Mouse (Mus musculus) urinary bladder, postnatal 14 days (tissue): Measurements from ENCODE around the gene Tecta.

Experiments used
- DNase-seq: peaks from one replicate; pipeline ENCODE4 v3.0.0; 2021; ENCODE audit warnings: low spot score

The Tecta gene

DNA sequence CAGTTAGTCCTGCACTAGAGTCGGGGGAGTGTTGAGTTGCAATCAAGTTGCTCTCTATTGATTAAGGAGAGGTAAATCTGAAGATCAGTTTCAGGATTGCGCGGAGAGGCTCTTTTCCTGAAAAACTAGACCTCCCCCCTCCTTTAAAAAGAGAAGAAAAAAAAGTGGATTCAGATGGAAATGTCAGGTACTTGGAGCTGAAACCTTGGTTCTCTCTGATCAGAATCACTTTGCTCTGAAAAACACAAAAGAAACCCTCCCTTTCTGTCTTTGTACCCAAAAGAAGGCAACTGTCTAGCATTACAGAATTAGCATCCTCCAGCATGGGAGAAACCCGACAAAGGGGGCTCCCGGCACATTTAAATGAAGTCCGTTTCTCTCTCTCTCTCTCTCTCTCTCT is at the start of gene Tecta:
Tecta (minus strand) TSS at position 101 of the 400 bp plus-strand sequence.
- no peak for DNase-seq

DNA sequence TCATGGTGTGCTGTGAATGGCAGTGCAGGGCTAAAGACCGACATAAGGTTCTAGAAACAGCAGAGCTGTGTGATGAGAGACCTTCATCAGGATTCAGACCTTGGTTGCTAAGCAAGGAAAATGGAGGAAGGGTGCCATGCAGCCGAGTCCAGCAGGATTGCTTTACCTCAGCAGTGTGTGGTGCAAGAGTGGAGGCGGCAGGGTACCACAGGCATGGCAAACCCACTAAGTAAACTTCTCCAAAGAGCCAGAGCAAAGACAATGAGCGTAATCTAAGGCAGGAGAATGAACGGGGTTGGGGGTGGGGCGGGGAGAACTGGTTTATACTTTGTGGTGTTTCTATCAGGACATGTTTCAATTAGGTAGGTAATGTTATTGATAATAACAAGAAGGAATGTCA is 49.3 kb upstream of the Tecta start:
- DNase-seq = no peak

DNA sequence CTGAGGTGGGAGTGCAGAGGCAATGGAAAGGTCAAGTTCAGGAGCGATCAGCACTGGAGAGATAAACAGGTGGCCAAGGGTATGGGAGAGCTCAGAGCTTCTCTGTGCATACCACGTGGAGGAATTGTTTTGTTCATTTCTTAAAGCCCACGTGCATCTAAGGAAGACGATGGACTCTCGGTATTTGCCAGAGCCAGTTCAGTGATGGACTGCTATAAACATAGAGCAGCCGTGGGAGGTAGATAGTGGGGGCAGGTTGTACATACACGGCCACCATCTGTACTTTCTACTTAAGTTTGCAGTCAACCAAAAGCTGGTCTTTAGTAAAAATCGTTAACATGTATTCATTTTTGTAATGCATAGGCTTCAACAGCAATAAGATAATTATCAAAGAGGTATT is 42.4 kb upstream of the Tecta start:
- no peak for DNase-seq

DNA sequence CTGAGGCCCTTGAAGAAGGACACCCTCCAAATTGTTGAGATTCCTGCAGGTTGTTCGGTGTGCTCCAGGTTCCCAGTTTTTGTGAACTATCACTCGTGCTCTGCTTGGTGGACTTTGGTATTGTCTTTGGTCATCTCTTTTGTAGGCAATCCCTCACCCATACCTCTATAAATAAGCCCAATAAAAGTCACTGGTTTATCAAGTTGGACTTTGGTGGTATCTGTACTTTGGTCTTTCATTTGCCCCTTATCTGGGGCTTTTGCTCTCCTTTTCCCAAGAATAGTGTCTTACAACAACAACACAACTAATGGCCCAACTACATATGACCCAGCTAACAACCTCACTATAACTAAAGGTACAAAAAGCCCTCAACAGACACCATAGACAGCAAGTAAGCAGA is 41.5 kb upstream of the Tecta start:
- DNase-seq = no peak

DNA sequence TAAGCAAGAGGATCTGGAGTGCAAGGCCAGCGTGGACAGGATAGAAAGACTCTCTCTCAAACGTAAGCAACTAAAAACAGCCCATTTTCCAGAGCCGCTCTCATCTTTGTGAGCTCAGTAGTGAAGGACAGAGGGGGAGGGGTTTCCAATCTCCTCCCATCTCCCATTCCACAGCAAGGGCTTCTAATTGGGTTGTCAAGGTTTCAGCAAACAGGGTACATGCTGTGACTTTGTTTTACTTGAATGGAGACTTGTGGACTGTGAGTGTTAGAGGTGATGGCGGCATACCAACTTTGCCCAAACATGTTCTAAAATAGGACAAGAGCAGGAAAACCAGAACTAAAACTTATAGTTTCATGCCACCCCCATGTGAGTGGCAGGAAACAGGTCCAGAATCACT is 39.7 kb upstream of the Tecta start:
- DNase-seq = no peak

DNA sequence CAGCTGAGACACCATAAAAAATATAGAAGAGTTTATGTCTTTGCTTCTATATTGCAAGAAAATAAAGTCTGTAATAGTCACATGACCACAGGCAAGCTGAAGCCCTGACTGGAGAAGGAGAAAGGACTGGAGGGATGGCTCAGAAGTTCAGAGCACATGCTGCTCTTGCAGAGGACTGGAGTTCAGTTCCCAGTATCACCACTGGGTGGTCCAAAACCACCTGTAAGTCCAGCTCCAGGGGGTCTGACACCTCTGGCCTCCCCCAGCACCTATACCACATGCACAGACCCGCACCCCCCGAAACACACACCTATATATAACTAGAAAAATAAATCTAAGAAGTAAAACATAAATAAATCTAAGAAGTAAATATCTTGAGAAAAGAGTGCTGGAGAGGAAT is 32.4 kb upstream of the Tecta start:
- no peak for DNase-seq

DNA sequence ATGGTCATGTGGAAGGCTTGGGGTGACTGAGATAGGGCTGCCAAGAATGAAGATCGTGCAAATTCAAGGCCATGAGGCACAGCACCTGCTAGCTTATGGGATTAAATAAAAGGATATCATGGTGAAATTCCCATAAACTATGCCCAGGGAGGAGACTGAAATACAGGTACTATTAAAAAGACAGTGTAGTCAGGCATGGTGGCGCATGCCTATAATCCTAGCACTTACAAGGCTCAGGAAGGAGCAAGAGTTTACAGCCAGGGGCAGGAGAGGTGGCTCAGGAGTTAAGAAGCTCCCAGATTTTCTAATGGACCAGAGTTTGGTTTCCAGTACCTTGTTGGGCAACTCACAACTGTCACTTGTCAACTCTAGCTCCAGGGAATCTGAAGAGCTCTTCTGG is 31.9 kb upstream of the Tecta start:
- no peak for DNase-seq

DNA sequence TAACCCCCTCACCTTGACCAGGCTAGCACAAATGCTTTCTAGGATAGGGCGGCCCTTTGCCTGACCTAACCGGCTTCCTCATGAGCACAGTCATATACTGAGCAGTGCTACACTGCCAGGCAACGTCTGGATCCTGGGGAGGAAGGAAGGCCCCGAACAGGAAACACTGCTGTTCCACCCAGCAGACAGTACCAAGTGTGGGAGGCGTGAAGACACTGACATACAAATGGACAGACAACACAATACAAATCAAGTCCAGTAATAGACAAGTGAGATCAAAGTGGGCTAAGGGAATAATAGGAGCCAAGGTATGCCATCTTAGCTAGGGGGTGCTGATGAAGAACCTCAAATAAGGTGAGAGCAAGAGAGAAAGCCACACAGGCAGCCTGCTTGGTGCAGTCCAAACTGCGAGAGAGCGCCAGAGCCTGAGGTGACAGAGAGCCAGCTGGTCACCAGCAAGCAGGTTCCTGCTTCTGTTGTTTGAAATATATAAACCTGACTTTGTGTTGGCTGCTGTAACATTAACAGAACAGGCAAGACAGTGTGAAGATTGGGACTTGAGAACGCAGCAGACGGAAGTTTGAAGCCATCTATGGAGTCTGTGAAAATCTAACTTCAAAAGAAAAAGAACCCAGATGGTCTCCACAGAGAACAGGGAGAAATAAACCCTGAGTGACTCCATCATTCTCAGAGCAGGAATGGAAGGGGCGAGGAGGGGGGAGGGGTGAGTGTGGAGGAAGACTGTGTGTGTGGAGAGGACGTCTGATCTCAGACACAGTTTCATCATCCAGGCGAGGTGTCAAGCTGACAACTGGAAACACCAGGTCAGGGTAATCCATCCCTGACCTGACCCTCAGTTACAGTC is 28.6 kb upstream of the Tecta start:
- DNase-seq = no peak

DNA sequence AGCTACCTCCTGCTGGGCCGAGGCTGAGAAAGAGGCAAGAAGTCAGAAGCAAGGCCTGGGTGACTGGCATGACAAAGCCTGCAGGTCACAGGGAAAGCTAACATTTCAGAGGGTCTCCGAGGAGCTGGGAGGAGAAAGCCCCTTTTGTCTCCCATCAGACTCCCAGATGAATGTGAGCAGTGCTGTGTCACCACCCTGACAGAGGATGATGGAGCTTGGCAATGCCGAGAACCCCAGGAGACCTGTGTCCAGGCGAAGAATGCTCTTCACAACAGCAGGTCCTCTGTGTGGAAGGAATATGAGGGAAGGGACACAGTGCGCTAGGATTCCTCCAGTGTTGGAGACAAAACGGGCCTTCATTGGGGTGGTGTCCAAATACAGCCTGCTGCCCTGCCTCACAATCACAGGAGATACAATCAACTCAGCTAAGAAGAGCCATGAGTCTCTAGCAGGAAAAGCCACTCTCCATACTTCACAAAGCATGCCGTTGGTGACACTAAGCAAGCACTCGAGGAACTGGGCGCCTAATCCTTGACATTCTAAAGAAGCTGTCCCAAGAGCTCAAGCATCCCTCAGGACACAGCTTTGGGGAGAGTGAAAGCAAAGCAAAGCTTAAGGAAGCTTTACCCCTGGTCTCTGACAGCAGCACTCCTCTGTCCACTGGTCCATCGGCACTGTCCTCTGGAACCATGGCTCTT is 27.1 kb upstream of the Tecta start:
- DNase-seq = no peak

DNA sequence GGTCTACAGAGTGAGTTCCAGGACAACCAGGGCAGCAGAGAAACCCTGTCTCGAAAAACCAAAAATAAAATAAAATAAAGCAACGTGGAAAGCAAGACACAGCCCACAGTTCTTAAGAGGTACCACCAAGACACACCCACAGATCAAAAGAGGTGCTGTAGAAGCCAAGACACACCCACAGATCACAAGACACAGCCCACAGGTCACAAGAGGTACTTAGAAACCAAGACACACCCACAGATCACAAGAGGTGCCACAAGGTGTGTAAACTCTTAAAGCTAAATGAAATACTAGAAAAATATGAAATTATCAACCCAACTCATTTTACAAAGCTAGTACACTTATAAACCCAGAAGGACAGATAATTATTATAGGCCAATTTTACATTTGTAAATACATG is 23.9 kb upstream of the Tecta start:
- DNase-seq = no peak

DNA sequence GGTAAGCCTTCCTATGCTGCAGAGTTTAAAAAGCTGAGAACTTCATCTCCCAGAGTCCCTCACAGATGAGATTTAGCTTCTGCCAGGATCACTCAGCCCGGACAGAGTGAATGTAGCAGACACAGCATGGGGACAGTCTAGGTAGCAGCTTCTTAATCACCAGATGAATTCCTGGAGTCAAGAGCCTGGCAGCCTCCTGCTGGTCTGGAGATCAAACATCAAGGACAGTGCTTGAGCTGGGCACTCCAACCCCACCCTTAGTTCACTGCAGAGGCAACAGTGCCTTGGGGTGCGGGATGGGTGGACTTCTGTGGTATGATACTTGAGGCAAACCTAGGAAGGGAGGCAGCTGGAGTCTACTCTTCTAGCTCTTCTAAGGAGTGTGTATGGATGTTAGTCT is 20.0 kb upstream of the Tecta start:
- no peak for DNase-seq

DNA sequence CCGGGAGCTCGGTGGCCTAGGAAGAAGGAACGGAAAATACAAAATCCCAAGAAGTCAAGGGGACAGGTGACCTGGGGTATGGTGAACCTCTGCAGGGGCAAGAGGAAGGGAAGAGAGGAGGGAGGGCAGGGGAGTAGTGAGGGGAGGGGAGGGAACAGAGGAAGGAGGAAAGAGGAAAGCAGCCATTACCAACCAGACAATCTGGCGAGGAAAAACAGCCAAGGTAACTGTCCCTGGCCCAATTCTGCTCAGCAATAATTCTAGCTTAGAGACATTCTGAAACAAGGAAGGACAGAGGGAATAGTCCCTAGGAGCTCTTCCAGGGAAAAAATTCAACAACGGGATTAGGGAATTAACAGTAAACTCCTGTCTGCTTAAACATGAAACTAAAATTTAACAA is 19.1 kb upstream of the Tecta start:
- no peak for DNase-seq

DNA sequence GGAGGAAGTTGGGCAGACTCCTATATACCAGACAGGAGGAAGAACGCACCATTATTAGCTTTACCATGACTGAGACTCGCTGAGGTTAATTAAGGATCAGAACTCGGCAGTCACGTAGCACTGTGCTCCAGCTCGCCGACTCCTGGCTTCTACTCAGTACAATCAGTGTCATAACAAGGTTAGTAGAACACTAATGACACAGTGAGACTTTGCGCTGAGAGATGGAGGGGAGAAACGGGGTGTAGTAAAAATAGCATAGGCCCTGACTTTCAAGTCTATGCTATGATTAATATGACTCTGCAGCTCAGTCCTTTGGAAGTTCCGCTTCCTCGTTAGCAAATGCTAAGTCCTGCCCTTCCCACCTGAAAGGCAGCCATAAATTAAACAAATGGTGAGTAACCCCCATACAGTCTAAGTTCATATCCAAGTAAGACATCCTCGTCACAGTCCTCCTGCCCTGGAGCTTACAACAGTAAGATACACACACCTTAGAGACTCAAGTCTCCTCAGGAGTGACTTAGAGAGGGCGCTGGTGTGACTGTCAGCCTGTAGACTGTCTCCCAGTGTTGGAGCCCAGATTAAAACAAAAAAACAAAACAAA is 17.7 kb upstream of the Tecta start:
- no peak for DNase-seq

DNA sequence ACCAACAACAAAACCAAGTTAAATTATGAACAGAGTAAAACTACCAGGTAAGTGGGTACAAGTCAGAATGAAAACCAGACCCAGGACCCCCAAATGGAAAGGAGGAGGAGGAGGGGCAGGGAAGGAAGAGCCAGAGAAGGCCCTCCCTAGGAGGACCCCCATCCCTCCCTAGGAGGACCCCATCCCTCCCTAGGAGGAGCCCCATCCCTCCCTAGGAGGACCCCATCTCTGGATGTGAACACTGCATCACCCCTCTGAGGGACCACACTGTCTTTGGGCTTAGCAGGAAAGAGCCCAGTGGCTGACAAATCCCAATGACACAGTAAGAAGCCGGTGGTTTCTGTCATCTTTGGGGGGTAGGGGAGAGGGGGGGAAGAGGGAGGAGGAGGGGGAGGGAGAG is 15.5 kb upstream of the Tecta start:
- no peak for DNase-seq

DNA sequence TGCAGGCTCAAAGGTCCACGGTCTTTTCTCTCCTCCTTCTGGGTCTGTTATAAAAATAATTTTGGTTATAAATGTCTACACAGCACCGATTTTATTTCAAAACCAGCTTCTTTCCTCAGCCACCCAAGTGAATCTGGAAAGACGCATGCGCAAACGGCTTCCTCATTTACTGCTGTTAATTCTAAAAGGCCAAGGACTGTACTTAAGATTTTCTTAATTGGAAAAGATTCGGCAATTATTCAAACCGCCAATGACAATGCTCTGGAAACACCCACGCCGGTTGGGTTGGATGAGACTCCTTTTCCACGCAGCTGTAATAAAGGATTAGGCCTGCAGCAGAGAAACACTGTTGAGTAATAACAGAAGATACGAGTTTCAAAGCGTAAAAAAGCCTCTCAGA is 13.6 kb upstream of the Tecta start:
- no peak for DNase-seq

DNA sequence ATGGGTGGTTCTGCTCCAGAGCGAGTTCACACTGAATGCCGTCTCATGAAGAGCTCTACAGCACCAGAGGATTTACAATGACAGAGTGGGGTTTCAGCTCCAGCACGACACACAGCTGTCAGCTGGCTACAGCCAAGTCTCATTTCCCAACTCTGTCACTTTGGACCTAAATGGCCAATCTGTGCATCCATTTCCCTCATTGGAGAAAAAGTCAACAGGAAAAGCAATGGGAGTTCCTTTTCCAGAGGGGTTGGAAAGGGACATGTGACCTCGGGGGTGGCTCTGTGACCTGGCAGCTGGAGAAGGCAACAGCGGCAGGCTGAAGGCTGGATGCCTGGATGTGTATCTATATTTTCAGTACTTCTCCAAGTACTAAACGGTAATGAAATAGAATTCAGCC is 11.6 kb upstream of the Tecta start:
- DNase-seq = no peak

DNA sequence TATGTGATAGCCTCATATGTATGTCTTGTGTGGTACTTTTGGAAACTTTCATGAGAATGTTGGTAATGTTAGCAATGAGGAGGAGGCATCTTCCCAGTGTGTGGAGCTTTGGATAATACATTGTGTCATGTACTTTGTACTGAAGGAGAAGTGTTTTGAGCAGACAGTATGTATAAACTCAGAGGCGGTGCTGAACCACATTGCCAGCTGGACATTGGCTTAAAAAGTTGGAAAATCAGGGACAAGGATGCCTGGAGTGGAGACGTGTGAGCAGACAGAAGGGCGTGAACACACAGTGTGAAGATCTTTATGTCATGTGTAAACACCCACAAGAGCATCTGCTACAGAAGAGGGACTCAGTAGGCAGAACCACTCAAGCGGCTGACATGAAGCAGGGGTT is 6.0 kb upstream of the Tecta start:
- DNase-seq = no peak

DNA sequence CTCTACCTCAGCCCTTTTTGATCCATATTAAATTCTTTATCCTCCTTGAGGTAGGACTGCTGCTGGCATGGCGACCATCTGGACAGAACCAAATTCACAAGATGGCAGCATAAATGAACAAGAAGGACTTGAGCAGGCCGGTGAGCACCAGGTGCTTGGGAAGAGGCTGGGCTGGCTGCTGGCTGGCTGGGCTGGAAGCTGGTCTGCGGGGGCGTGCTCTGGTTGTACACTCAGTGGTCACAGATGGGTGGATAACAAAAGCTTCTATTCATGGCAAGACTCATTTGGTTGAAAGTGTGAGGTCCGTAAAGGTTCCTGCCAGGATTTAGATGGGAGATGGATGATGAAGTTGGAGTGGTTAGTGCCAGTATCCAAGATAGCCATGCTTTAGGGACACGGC is 1.8 kb upstream of the Tecta start:
- DNase-seq = no peak

DNA sequence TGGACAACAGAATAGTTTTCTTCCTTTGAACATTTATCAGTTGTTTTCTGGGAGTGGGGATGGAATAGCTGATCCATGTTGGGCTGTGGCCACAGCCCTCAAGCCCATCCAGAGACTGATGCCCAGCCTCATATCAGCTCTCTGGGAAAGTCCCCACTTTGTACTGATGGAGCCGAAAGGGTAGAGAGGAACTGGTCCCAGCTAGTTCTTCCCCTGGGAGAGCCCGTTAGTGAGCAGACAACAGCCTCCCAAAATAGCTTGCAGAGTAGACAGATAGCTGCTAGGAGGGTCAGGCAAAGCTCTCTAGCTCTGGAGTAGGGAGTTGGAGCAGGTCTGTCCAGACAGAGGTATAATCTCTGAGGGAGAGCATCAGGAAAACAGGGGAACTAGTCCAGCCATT is 3.6 kb downstream of the Tecta start:
- DNase-seq = no peak

DNA sequence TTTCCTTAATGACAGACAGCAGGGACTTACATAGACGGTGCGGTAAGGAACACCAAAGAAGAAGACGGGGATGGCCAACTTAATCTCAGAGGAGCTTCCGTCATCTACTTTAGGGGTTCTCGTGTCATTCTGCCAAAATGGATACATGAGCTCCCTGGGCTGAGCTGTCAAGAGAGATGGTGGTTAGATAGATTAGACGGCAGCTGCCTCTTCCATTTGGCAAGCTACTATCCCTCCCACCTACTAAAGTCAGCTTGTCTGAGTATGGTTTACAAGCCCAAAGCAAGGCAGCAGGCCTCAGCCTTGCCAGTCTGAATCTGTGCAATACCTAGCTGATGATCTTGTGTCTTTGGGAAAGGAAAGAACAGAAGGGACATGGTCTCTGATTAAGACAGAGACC is 4.8 kb downstream of the Tecta start:
- no peak for DNase-seq

DNA sequence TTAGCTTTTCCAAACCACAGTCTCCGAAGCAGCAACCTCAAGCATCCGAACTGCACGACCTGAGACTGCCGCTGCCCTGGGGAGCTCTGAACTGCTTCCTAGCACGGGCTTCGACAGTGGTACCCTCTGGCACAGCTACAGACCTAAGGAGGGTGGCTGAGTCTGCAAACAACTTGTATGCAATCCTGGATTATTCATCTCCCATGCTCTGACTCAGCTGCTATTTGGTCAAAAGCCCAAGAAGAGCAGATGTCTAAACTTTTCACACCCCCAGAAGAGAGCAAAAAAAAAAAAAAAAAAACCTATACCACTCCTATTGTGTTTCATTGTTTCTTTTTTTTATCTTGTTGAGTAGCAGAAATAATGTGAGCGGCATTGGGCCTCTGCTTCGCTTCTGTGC is 5.4 kb downstream of the Tecta start:
- DNase-seq = no peak

DNA sequence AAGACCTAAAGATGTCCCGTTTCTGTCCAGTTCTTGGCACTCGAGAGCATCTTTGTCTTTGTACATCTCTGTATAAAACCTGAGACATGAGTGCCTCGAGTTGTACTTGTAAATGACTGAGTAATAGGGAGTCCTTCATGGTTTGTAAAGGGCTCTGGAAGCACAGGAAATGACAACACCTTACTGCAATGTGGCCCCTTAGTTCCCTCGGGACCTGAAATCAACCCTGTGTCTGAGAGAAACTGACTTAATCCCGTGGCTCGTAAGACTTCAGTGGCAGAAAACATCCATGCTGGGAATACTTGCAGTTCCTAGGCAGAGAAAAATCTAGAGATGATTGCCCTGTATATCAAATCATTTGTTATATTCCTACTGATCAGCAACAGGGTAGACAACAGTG is 6.8 kb downstream of the Tecta start:
- no peak for DNase-seq

DNA sequence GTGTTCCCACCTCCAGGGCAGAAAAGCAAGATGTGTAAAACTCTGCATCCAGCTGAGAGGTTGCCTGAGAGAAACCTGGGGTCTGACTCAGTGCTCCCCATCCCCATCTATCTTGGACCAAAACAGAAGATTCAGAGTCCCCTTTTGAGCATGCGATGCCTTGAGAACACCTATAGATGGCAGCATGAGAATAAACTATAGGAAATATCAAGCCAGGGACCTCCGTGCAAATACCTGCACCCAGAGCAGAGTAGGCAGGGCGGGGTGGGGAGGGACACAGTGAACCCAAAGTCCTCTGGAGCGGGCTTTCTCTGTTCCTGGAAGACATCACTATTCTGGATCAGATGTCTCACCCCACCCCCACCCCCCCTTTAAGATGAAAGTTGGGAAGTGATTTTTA is 11.2 kb downstream of the Tecta start:
- DNase-seq = no peak
